Mouse (Mus musculus) adrenal gland, adult 8-10 months (tissue): Measurements from ENCODE around the gene Tspan5. TPM values are rescaled to one million over a fixed set of nuclear protein-coding genes. Genes with fewer than 3 reads are reported as not detected.

ENCODE experiments used
- DNase-seq: peaks from one replicate; pipeline ENCODE4 v3.0.0; 2022
- total RNA-seq, 4 experiments: library from RNA; stranded (reverse); gene quantifications; 2 replicates each; pipeline ENCODE4 v1.2.4; 2022

Tspan5 gene
- total RNA-seq, 4 experiments from 2014 or later, result 46.7 to 102 (median 77.6) TPM

GRCm38 (mm10) chr3:138744030-138744774 lies 2.2 kb downstream of the Tspan5 start:
- DNase-seq, result no peak

GRCm38 (mm10) chr3:138745091-138745490 lies 3.1 kb downstream of the Tspan5 start:
- DNase-seq, result no peak

GRCm38 (mm10) chr3:138745596-138745995 lies 3.6 kb downstream of the Tspan5 start:
- DNase-seq, result no peak

GRCm38 (mm10) chr3:138746556-138746955 lies 4.6 kb downstream of the Tspan5 start:
- no peak for DNase-seq

GRCm38 (mm10) chr3:138747035-138747434 lies 5.0 kb downstream of the Tspan5 start:
- DNase-seq, result no peak

- DNase-seq, result no peak
Measured at GRCm38 (mm10) chr3:138747985-138748384, 6.0 kb downstream of the Tspan5 start.

GRCm38 (mm10) chr3:138749645-138750044 lies 7.7 kb downstream of the Tspan5 start:
- DNase-seq, result no peak

- no peak for DNase-seq
Measured at GRCm38 (mm10) chr3:138751328-138751727, 9.3 kb downstream of the Tspan5 start.

GRCm38 (mm10) chr3:138752056-138752455 lies 10.1 kb downstream of the Tspan5 start:
- no peak for DNase-seq

- DNase-seq, result no peak
Measured at GRCm38 (mm10) chr3:138752769-138753168, 10.8 kb downstream of the Tspan5 start.

- DNase-seq, result no peak
Measured at GRCm38 (mm10) chr3:138753182-138753885, 11.3 kb downstream of the Tspan5 start.

GRCm38 (mm10) chr3:138754328-138754727 lies 12.3 kb downstream of the Tspan5 start:
- no peak for DNase-seq

GRCm38 (mm10) chr3:138757283-138757682 lies 15.3 kb downstream of the Tspan5 start:
- DNase-seq, result no peak

GRCm38 (mm10) chr3:138759968-138760684 lies 18.1 kb downstream of the Tspan5 start:
- DNase-seq, result no peak

- DNase-seq, result no peak
Measured at GRCm38 (mm10) chr3:138760685-138761119, 18.7 kb downstream of the Tspan5 start.

GRCm38 (mm10) chr3:138761531-138761930 lies 19.5 kb downstream of the Tspan5 start:
- no peak for DNase-seq

- no peak for DNase-seq
Measured at GRCm38 (mm10) chr3:138763941-138764340, 21.9 kb downstream of the Tspan5 start.

GRCm38 (mm10) chr3:138764782-138765181 lies 22.8 kb downstream of the Tspan5 start:
- DNase-seq, result peak; percentile 67

GRCm38 (mm10) chr3:138767034-138767433 lies 25.0 kb downstream of the Tspan5 start:
- no peak for DNase-seq

- no peak for DNase-seq
Measured at GRCm38 (mm10) chr3:138768541-138769093, 26.6 kb downstream of the Tspan5 start.

- no peak for DNase-seq
Measured at GRCm38 (mm10) chr3:138770650-138771331, 28.8 kb downstream of the Tspan5 start.
